Mouse (Mus musculus) adrenal gland, postnatal 14 days (tissue): ENCODE data around the gene Chpf. TPM values are rescaled to one million over a fixed set of nuclear protein-coding genes. Genes with fewer than 3 reads are reported as not detected.
A peak's percentile ranks its signal among the peaks of the same experiment; 100 is the strongest.

Experiments
- DNase-seq: peaks from one replicate; pipeline ENCODE4 v3.0.0; 2021; ENCODE audit warnings: mixed read lengths
- total RNA-seq: library from RNA; stranded (reverse); gene quantifications from 2 replicates; pipeline ENCODE4 v1.2.3, GENCODE M21; 2021

The Chpf gene
- total RNA-seq, 1 experiment from 2014 or later = 47.0 TPM

GRCm38 (mm10) chr1:75499441-75499840 is 20.3 kb upstream of the Chpf start:
- DNase-seq = no peak

GRCm38 (mm10) chr1:75498897-75499296 is 19.8 kb upstream of the Chpf start:
- no peak for DNase-seq

- peak; percentile 72 for DNase-seq
Observed at GRCm38 (mm10) chr1:75494878-75495548, 15.9 kb upstream of the Chpf start.

GRCm38 (mm10) chr1:75492579-75493170 is 13.6 kb upstream of the Chpf start:
- no peak for DNase-seq

GRCm38 (mm10) chr1:75490785-75491551 is 11.9 kb upstream of the Chpf start:
- DNase-seq = no peak

GRCm38 (mm10) chr1:75487405-75488161 is 8.5 kb upstream of the Chpf start:
- peak; percentile 92 for DNase-seq

- peak; percentile 51 for DNase-seq
Observed at GRCm38 (mm10) chr1:75487040-75487404, 7.9 kb upstream of the Chpf start.

GRCm38 (mm10) chr1:75486561-75486960 is 7.5 kb upstream of the Chpf start:
- DNase-seq = no peak

- no peak for DNase-seq
Observed at GRCm38 (mm10) chr1:75480735-75481134, 1.6 kb upstream of the Chpf start.

- DNase-seq = no peak
Observed at GRCm38 (mm10) chr1:75480036-75480435, 929 bp upstream of the Chpf start.

GRCm38 (mm10) chr1:75479635-75479989 is 505 bp upstream of the Chpf start:
- DNase-seq = no peak

- DNase-seq = peak; percentile 73
Observed at GRCm38 (mm10) chr1:75478497-75478896, 610 bp downstream of the Chpf start.

GRCm38 (mm10) chr1:75477966-75478290 is 1.2 kb downstream of the Chpf start:
- no peak for DNase-seq

GRCm38 (mm10) chr1:75477264-75477965 is 1.7 kb downstream of the Chpf start:
- DNase-seq = peak; percentile 91

GRCm38 (mm10) chr1:75476441-75476840 is 2.7 kb downstream of the Chpf start:
- no peak for DNase-seq

- peak; percentile 76 for DNase-seq
Observed at GRCm38 (mm10) chr1:75469287-75469825, 9.8 kb downstream of the Chpf start.

- DNase-seq = peak; percentile 90
Observed at GRCm38 (mm10) chr1:75467215-75467927, 11.7 kb downstream of the Chpf start.

GRCm38 (mm10) chr1:75463652-75464204 is 15.4 kb downstream of the Chpf start:
- DNase-seq = no peak

GRCm38 (mm10) chr1:75462636-75463035 is 16.5 kb downstream of the Chpf start:
- no peak for DNase-seq

GRCm38 (mm10) chr1:75460297-75460696 is 18.8 kb downstream of the Chpf start:
- no peak for DNase-seq
